Mouse (Mus musculus) CH12.LX (cell line): ENCODE measurements around the gene Mettl24.

Experiments used
- CTCF ChIP-seq, 2 experiments: IDR thresholded peaks in 1 of 2; conservative IDR thresholded peaks in 1 of 2; 2 replicates each; pipeline ENCODE4 v1.5.1; 2011 to 2012; ENCODE audit warnings: low read depth in 2 of 2, low read length in 2 of 2, improper control_type of control experiment in 1 of 2, inconsistent platforms in 1 of 2, mild to moderate bottlenecking in 1 of 2, moderate library complexity in 1 of 2
- E2F4 ChIP-seq: IDR thresholded peaks from 2 replicates; pipeline ENCODE4 v1.6.1; 2011; ENCODE audit warnings: low read depth, low read length, improper control_type of control experiment; ENCODE audit not compliant: insufficient replicate concordance
- EP300 ChIP-seq: IDR thresholded peaks from 2 replicates; pipeline ENCODE4 v1.6.1; 2011; ENCODE audit warnings: low read length, improper control_type of control experiment
- HCFC1 ChIP-seq: IDR thresholded peaks from 2 replicates; pipeline ENCODE4 v1.6.1; 2012; ENCODE audit warnings: low read depth, mild to moderate bottlenecking, inconsistent platforms, low read length, improper control_type of control experiment
- MAX ChIP-seq: IDR thresholded peaks from 2 replicates; pipeline ENCODE4 v1.6.1; 2011; ENCODE audit warnings: low read length, improper control_type of control experiment
- MEF2A ChIP-seq: IDR thresholded peaks from 2 replicates; pipeline ENCODE4 v1.6.1; 2014; ENCODE audit warnings: low read depth, mild to moderate bottlenecking, inconsistent platforms, low read length, improper control_type of control experiment, borderline replicate concordance
- MXI1 ChIP-seq: IDR thresholded peaks from 2 replicates; pipeline ENCODE4 v1.6.1; 2011; ENCODE audit warnings: mild to moderate bottlenecking, low read depth, low read length, improper control_type of control experiment
- POLR2A ChIP-seq: IDR thresholded peaks from 2 replicates; pipeline ENCODE4 v1.6.1; 2011; ENCODE audit warnings: low read depth, mild to moderate bottlenecking, improper control_type of control experiment, low read length
- POLR2AphosphoS2 ChIP-seq: IDR thresholded peaks from 2 replicates; pipeline ENCODE4 v1.6.1; 2011; ENCODE audit warnings: low read depth, low read length, improper control_type of control experiment
- SIN3A ChIP-seq: IDR thresholded peaks from 2 replicates; pipeline ENCODE4 v1.6.1; 2012; ENCODE audit warnings: low read length, improper control_type of control experiment, inconsistent platforms
- TCF12 ChIP-seq: IDR thresholded peaks from 2 replicates; pipeline ENCODE4 v1.6.1; 2014; ENCODE audit warnings: low read depth, mild to moderate bottlenecking, inconsistent platforms, low read length, improper control_type of control experiment
- UBTF ChIP-seq: IDR thresholded peaks from 2 replicates; pipeline ENCODE4 v1.6.1; 2012; ENCODE audit warnings: low read depth, mild to moderate bottlenecking, inconsistent platforms, low read length, improper control_type of control experiment, moderate library complexity
- ZC3H11A ChIP-seq: IDR thresholded peaks from 2 replicates; pipeline ENCODE4 v1.6.1; 2012; ENCODE audit warnings: low read depth, mild to moderate bottlenecking, inconsistent platforms, low read length, improper control_type of control experiment

- no peak for TF ChIP-seq E2F4
- TF ChIP-seq POLR2AphosphoS2: no peak
- no peak for TF ChIP-seq MEF2A
- TF ChIP-seq EP300: peak; percentile 72
- no peak for TF ChIP-seq CTCF (conservative IDR thresholded peaks at IDR 0.05 in 1 of 2, IDR thresholded peaks at IDR 0.05 in 1 of 2; ENCODE audit: low read depth in 2 of 2, low read length in 2 of 2)
- TF ChIP-seq MXI1: no peak
- no peak for TF ChIP-seq TCF12
- TF ChIP-seq POLR2A: no peak
- TF ChIP-seq SIN3A: no peak
- no peak for TF ChIP-seq MAX
- no peak for TF ChIP-seq HCFC1
- no peak for TF ChIP-seq UBTF
- no peak for TF ChIP-seq ZC3H11A
Observed at GRCm38 (mm10) chr10:40713018-40713608, 30.0 kb downstream of the Mettl24 start.
